In the genomic region with DNA sequence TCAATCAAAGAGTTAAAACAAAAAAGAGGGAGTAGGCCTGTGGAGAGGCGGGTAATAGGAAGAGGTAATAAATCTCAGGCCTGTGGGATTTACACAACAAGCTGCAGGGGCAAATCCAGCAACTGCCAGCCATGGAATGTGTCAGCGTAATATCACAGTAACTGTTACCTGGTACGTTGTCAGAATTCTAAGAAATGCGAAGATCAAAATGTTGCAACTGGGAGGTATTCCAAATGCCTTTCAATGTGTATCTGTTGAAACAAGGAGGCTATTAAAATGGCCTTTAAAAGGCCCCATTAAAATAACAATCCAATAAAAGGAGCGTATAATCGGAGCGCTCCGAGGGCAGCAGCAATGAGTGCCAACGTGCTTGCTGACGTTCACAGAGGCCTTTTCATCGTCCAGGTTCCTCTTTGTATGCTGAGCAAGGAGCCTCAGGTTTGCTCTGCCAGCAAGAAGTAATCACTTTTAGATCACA, we compare ENCODE assay signal across 11 mouse cellular contexts.
A peak's percentile ranks its signal among the peaks of the same experiment; 100 is the strongest.
DNase-seq lines count a peak whose midpoint lies in the region; ATAC-seq lines count a peak whose summit lies in the region.
"Had no signal": no experiment of that assay in that cellular context is flagged by ENCODE, and none has a peak within 500 bp of the region (broad histone marks: within the 10 kb centered on the region; RNA-seq: fewer than 3 reads in every experiment).

No protein-coding gene starts in this region.

- peak; percentile 60 for ATAC-seq in forebrain, embryonic 14.5 days
- no peak for ATAC-seq in forebrain, embryonic 11.5 days (replicated peaks; ENCODE audit: low FRiP score)
- ATAC-seq in midbrain, embryonic 14.5 days (ENCODE audit: low FRiP score, low TSS enrichment), result no peak
- peak; percentile 66 for ATAC-seq in limb, embryonic 12.5 days (ENCODE audit: insufficient number of reproducible peaks, insufficient read depth, low FRiP score, low TSS enrichment, low read depth)
- peak; percentile 35; the same call in 1 of the 2 replicates for ATAC-seq in neutrophil, adult 5-6 weeks (ENCODE audit: extremely low read depth, insufficient number of reproducible peaks, low FRiP score, poor library complexity, severe bottlenecking)
- ATAC-seq: intestine, embryonic 16.5 days had no signal

- 17% methylated on average over 11 of the region's 11 CpGs for WGBS in forebrain, embryonic 14.5 days
- 59% methylated on average over 11 of the region's 11 CpGs for WGBS in forebrain, embryonic 11.5 days
- WGBS in midbrain, embryonic 14.5 days, result 38% methylated on average over 11 of the region's 11 CpGs
- 77% methylated on average over 11 of the region's 11 CpGs for WGBS in midbrain, embryonic 10.5 days
- 11% methylated on average over 11 of the region's 11 CpGs for WGBS in limb, embryonic 12.5 days
- 75% methylated on average over 11 of the region's 11 CpGs for WGBS in embryonic facial prominence, embryonic 10.5 days

- H3K4me3 ChIP-seq in forebrain, embryonic 14.5 days (ENCODE audit: low read depth, low read length), result no peak overlapping the region
- H3K4me3 ChIP-seq in forebrain, embryonic 11.5 days (ENCODE audit: low read depth, low read length), result no peak overlapping the region
- no peak overlapping the region for H3K4me3 ChIP-seq in midbrain, embryonic 14.5 days (replicated peaks; ENCODE audit: low read depth, low read length)
- H3K4me3 ChIP-seq in midbrain, embryonic 10.5 days, result no peak overlapping the region
- H3K4me3 ChIP-seq in limb, embryonic 12.5 days (replicated peaks), result no peak overlapping the region
- H3K4me3 ChIP-seq in embryonic facial prominence, embryonic 10.5 days, result no peak overlapping the region

- 0 out of 2 replicates have a peak, but pooled peaks cover 2% of the 10 kb centered on the region for H3K4me1 ChIP-seq in forebrain, embryonic 14.5 days (ENCODE audit: control insufficient read depth, insufficient read depth, low read length)
- no peaks in the 10 kb centered on the region for H3K4me1 ChIP-seq in forebrain, embryonic 11.5 days (replicated peaks; ENCODE audit: control insufficient read depth, insufficient read depth, low read length)
- no peaks in the 10 kb centered on the region for H3K4me1 ChIP-seq in midbrain, embryonic 14.5 days (ENCODE audit: control insufficient read depth, insufficient read depth, low read length)
- H3K4me1 ChIP-seq in midbrain, embryonic 10.5 days, result no peaks in the 10 kb centered on the region
- peaks cover 25% of the 10 kb centered on the region for H3K4me1 ChIP-seq in limb, embryonic 12.5 days (replicated peaks)
- no peaks in the 10 kb centered on the region for H3K4me1 ChIP-seq in embryonic facial prominence, embryonic 10.5 days

- no peak overlapping the region for H3K27ac ChIP-seq in forebrain, embryonic 14.5 days (ENCODE audit: low read depth, low read length)
- H3K27ac ChIP-seq in forebrain, embryonic 11.5 days (ENCODE audit: low read depth, low read length), result no peak overlapping the region
- H3K27ac ChIP-seq in midbrain, embryonic 14.5 days (replicated peaks; ENCODE audit: low read depth, low read length), result no peak overlapping the region
- no peak overlapping the region for H3K27ac ChIP-seq in midbrain, embryonic 10.5 days (replicated peaks)
- 0 out of 2 replicates have a peak overlapping the region, but pooled peaks have one; percentile 23 for H3K27ac ChIP-seq in limb, embryonic 12.5 days
- H3K27ac ChIP-seq in embryonic facial prominence, embryonic 10.5 days (replicated peaks), result no peak overlapping the region

- DNase-seq in forebrain, embryonic 14.5 days (ENCODE audit: low spot score), result peak; percentile 62
- DNase-seq in forebrain, embryonic 11.5 days (ENCODE audit: low spot score), result no peak
- DNase-seq in midbrain, embryonic 14.5 days, result peak; percentile 55
- DNase-seq in midbrain, embryonic 10.5 days (ENCODE audit: low spot score), result no peak
- no peak for DNase-seq in embryonic facial prominence, embryonic 10.5 days (ENCODE audit: low spot score)
- no peak for DNase-seq in layer of hippocampus, postnatal 10 days (ENCODE audit: low spot score in 2 of 2)
- DNase-seq: left cerebral cortex, postnatal 4 days had no signal

- no peak overlapping the region for H3K9ac ChIP-seq in forebrain, embryonic 14.5 days (ENCODE audit: low read length)
- H3K9ac ChIP-seq in forebrain, embryonic 11.5 days (ENCODE audit: low read length), result no peak overlapping the region
- no peak overlapping the region for H3K9ac ChIP-seq in midbrain, embryonic 14.5 days (replicated peaks; ENCODE audit: low read length)
- no peak overlapping the region for H3K9ac ChIP-seq in limb, embryonic 12.5 days (replicated peaks)

- H3K9me3 ChIP-seq in forebrain, embryonic 14.5 days (replicated peaks; ENCODE audit: control insufficient read depth, low read length), result no peaks in the 10 kb centered on the region
- no peaks in the 10 kb centered on the region for H3K9me3 ChIP-seq in forebrain, embryonic 11.5 days (ENCODE audit: control insufficient read depth, low read length)
- no peaks in the 10 kb centered on the region for H3K9me3 ChIP-seq in midbrain, embryonic 14.5 days (ENCODE audit: control insufficient read depth, low read length)
- H3K9me3 ChIP-seq in midbrain, embryonic 10.5 days (replicated peaks), result no peaks in the 10 kb centered on the region
- H3K9me3 ChIP-seq in limb, embryonic 12.5 days, result no peaks in the 10 kb centered on the region
- H3K9me3 ChIP-seq in embryonic facial prominence, embryonic 10.5 days, result no peaks in the 10 kb centered on the region
- H3K9me3 ChIP-seq: G1E had no signal

- H3K4me2 ChIP-seq in forebrain, embryonic 14.5 days (ENCODE audit: low read length), result peak overlapping the region; percentile 8; the same call in 1 of the 2 replicates
- no peak overlapping the region for H3K4me2 ChIP-seq in forebrain, embryonic 11.5 days (ENCODE audit: low read depth, low read length, severe bottlenecking)
- H3K4me2 ChIP-seq in midbrain, embryonic 14.5 days (ENCODE audit: low read length), result no peak overlapping the region; the same call in 1 of the 2 replicates
- H3K4me2 ChIP-seq in limb, embryonic 12.5 days, result peak overlapping the region; percentile 39

- H3K36me3 ChIP-seq in forebrain, embryonic 14.5 days (ENCODE audit: control insufficient read depth, insufficient read depth, low read length), result no peaks in the 10 kb centered on the region
- no peaks in the 10 kb centered on the region for H3K36me3 ChIP-seq in forebrain, embryonic 11.5 days (ENCODE audit: control insufficient read depth, insufficient read depth, low read length)
- no peaks in the 10 kb centered on the region for H3K36me3 ChIP-seq in midbrain, embryonic 14.5 days (ENCODE audit: control insufficient read depth, insufficient read depth, low read length)
- no peaks in the 10 kb centered on the region for H3K36me3 ChIP-seq in midbrain, embryonic 10.5 days
- no peaks in the 10 kb centered on the region for H3K36me3 ChIP-seq in limb, embryonic 12.5 days
- H3K36me3 ChIP-seq in embryonic facial prominence, embryonic 10.5 days (replicated peaks), result no peaks in the 10 kb centered on the region
- H3K36me3 ChIP-seq: G1E had no signal

- H3K27me3 ChIP-seq in forebrain, embryonic 14.5 days (replicated peaks; ENCODE audit: control insufficient read depth, insufficient read depth, low read length), result no peaks in the 10 kb centered on the region
- no peaks in the 10 kb centered on the region for H3K27me3 ChIP-seq in forebrain, embryonic 11.5 days (ENCODE audit: control insufficient read depth, insufficient read depth, low read length)
- H3K27me3 ChIP-seq in midbrain, embryonic 14.5 days (ENCODE audit: control insufficient read depth, insufficient read depth, low read length), result no peaks in the 10 kb centered on the region
- no peaks in the 10 kb centered on the region for H3K27me3 ChIP-seq in midbrain, embryonic 10.5 days (ENCODE audit: low read depth, poor library complexity, severe bottlenecking)
- no peaks in the 10 kb centered on the region for H3K27me3 ChIP-seq in limb, embryonic 12.5 days
- no peaks in the 10 kb centered on the region for H3K27me3 ChIP-seq in embryonic facial prominence, embryonic 10.5 days (replicated peaks; ENCODE audit: low read depth, poor library complexity, severe bottlenecking)

Comparison
In these comparisons a context has a peak if more than half of its experiments do, and no peak if none do; other contexts are left out.
1. ATAC-seq: peak in forebrain, embryonic 14.5 days (single experiment), limb, embryonic 12.5 days (single experiment) and neutrophil, adult 5-6 weeks (single experiment); none in forebrain, embryonic 11.5 days (single experiment) and midbrain, embryonic 14.5 days (single experiment).
2. DNase-seq: peak in forebrain, embryonic 14.5 days (single experiment) and midbrain, embryonic 14.5 days (single experiment); none in forebrain, embryonic 11.5 days (single experiment), midbrain, embryonic 10.5 days (single experiment), embryonic facial prominence, embryonic 10.5 days (single experiment) and layer of hippocampus, postnatal 10 days (0 of 2).
3. H3K4me2 ChIP-seq: peak in forebrain, embryonic 14.5 days (single experiment) and limb, embryonic 12.5 days (single experiment); none in forebrain, embryonic 11.5 days (single experiment) and midbrain, embryonic 14.5 days (single experiment).